In the genomic region with DNA sequence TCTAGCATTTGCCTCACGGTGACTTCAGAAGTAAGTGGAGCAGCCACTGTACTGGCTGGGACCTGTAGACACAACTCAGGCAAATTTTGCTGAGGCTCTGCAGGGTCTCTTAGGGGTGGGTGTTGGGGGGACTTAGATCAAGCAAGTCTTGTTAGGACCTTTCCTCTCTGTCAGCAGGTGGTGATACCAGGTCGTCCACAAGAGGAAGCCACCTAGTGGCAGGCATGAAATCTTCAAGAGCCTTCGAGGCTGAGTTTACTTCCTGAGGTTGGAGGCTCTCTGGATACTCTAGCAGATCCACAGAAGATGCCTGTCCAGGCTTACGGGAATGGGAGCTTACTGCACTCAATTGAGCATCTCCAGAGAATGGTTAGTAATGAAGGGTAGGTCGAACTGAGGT, we compare ENCODE assay signal across 10 mouse cellular contexts.
A peak's percentile ranks its signal among the peaks of the same experiment; 100 is the strongest.
DNase-seq lines count a peak whose midpoint lies in the region; ATAC-seq and TF ChIP-seq lines count a peak whose summit lies in the region.
"Had no signal": no experiment of that assay in that cellular context is flagged by ENCODE, and none has a peak within 500 bp of the region (broad histone marks: within the 10 kb centered on the region; RNA-seq: fewer than 3 reads in every experiment).

No protein-coding gene starts in this region.

- no peaks in the 10 kb centered on the region for H3K4me1 ChIP-seq in heart, adult 2 months (ENCODE audit: control insufficient read depth, insufficient read depth, low read length)
- peaks cover 7% of the 10 kb centered on the region; the same call in 1 of the 2 replicates for H3K4me1 ChIP-seq in heart, embryonic 11.5 days (ENCODE audit: control insufficient read depth, insufficient read depth, low read length)

- no peaks in the 10 kb centered on the region for H3K79me2 ChIP-seq in heart, adult 2 months (replicated peaks; ENCODE audit: control insufficient read depth, insufficient read depth, low read length)

- no peak for ATAC-seq in heart, embryonic 11.5 days (replicated peaks; ENCODE audit: insufficient number of reproducible peaks, low FRiP score, low TSS enrichment)
- ATAC-seq: intestine, embryonic 16.5 days; Patski had no signal

- intact Hi-C loops in heart, adult 2 months (cut with DNase I): no loop called here
- intact Hi-C loops in left cerebral cortex, postnatal 36 days (cut with DNase I): no loop called here
- intact Hi-C loops in gastrocnemius, postnatal 36 days (cut with DNase I): no loop called here

- no peak overlapping the region for H3K4me3 ChIP-seq in heart, adult 2 months
- H3K4me3 ChIP-seq in heart, embryonic 11.5 days (ENCODE audit: low read depth, low read length): no peak overlapping the region

- no peak overlapping the region for H3K27ac ChIP-seq in heart, adult 2 months
- H3K27ac ChIP-seq in heart, embryonic 11.5 days (ENCODE audit: low read depth, low read length): no peak overlapping the region

- H3K4me2 ChIP-seq in heart, embryonic 11.5 days: no peak overlapping the region

- DNase-seq in heart, adult 2 months: no peak
- peak; percentile 1 for DNase-seq in 3T3-L1 (ENCODE audit: low read depth, low spot score)
- DNase-seq in adipocyte (ENCODE audit: low spot score): peak; percentile 6
- peak; percentile 35 to 41 for DNase-seq in kidney, postnatal 4 days
- no peak for DNase-seq in left cerebral cortex, adult 8-10 months (ENCODE audit: low spot score in 2 of 2)
- no peak for DNase-seq in left cerebral cortex, postnatal 36 days (ENCODE audit: low spot score in 2 of 2)
- DNase-seq in gastrocnemius, postnatal 36 days: no peak

- TF ChIP-seq CTCF in heart, adult 2 months (IDR thresholded peaks at IDR 0.05): peak; percentile 48

- no peaks in the 10 kb centered on the region for H3K36me3 ChIP-seq in heart, adult 2 months (ENCODE audit: control insufficient read depth, insufficient read depth, low read length)
- H3K36me3 ChIP-seq in heart, embryonic 11.5 days (ENCODE audit: control insufficient read depth, insufficient read depth, low read length): no peaks in the 10 kb centered on the region

- no peak for TF ChIP-seq POLR2A in heart, adult 2 months (IDR thresholded peaks at IDR 0.05; ENCODE audit: insufficient read depth, low read depth, low read length)

- no peak for TF ChIP-seq EP300 in heart, adult 2 months (IDR thresholded peaks at IDR 0.05; ENCODE audit: insufficient read depth, low read depth, low read length)

- H3K9ac ChIP-seq in heart, adult 2 months (ENCODE audit: low read depth, low read length): no peak overlapping the region
- no peak overlapping the region for H3K9ac ChIP-seq in heart, embryonic 11.5 days (ENCODE audit: low read depth, low read length)

- no peaks in the 10 kb centered on the region for H3K27me3 ChIP-seq in heart, adult 2 months (ENCODE audit: control insufficient read depth, insufficient read depth, low read length)
- no peaks in the 10 kb centered on the region for H3K27me3 ChIP-seq in heart, embryonic 11.5 days (ENCODE audit: control insufficient read depth, insufficient read depth, low read length)
- H3K27me3 ChIP-seq: Patski had no signal

- WGBS in heart, adult 2 months: 52% methylated on average over 5 of the region's 5 CpGs
- 47% methylated on average over 5 of the region's 5 CpGs for WGBS in heart, embryonic 11.5 days (ENCODE audit: insufficient replicate concordance)

- no peaks in the 10 kb centered on the region for H3K9me3 ChIP-seq in heart, embryonic 11.5 days (replicated peaks; ENCODE audit: control insufficient read depth, low read length)

Comparison
In these comparisons a context has a peak if more than half of its experiments do, and no peak if none do; other contexts are left out.
1. DNase-seq: peak in 3T3-L1 (single experiment), adipocyte (single experiment) and kidney, postnatal 4 days (2 of 2); none in heart, adult 2 months (0 of 2), left cerebral cortex, adult 8-10 months (0 of 2), left cerebral cortex, postnatal 36 days (0 of 2) and gastrocnemius, postnatal 36 days (0 of 2).